Mouse (Mus musculus) limb, embryonic 10.5 days (tissue): ENCODE results near the gene Kif19a. TPM values are rescaled to one million over a fixed set of nuclear protein-coding genes. Genes with fewer than 3 reads are reported as not detected.

Experiments
- DNase-seq: peaks from one replicate; pipeline ENCODE4 v3.0.0-alpha.2; 2017; ENCODE audit warnings: low spot score
- H3K27ac ChIP-seq: fragments of 300-500 bp; sonication (generic); 2 replicates; pipeline ENCODE4 v1.5.1; 2016; ENCODE audit warnings: mild to moderate bottlenecking
- H3K27me3 ChIP-seq: fragments of 300-500 bp; sonication (generic); 2 replicates; pipeline ENCODE4 v1.6.1; 2016; ENCODE audit warnings: low read depth, mild to moderate bottlenecking; ENCODE audit not compliant: poor library complexity, severe bottlenecking
- H3K36me3 ChIP-seq: fragments of 300-500 bp; sonication (generic); 2 replicates; pipeline ENCODE4 v1.6.1; 2016; ENCODE audit warnings: mild to moderate bottlenecking, moderate library complexity
- H3K4me1 ChIP-seq: fragments of 300-500 bp; sonication (generic); 2 replicates; pipeline ENCODE4 v1.6.1; 2016
- H3K4me3 ChIP-seq: fragments of 300-500 bp; sonication (generic); 2 replicates; pipeline ENCODE4 v1.5.1; 2016; ENCODE audit warnings: mild to moderate bottlenecking, moderate library complexity
- H3K9me3 ChIP-seq: fragments of 300-500 bp; sonication (generic); replicated peaks from 2 replicates; pipeline ENCODE4 v1.6.1; 2016; ENCODE audit warnings: mild to moderate bottlenecking
- WGBS: fragments of 180-500 bp; shearing (Covaris S2); methylation state at CpG from one replicate; pipeline ENCODE4 v1.1.7; 2016; 5-methylcytosine and 5-hydroxymethylcytosine counted together
- polyA plus RNA-seq: library from polyadenylated mRNA; unstranded; fragments of >200 nt; fragmentation: Nextera tagmentation; extraction: Ambion mirVana; gene quantifications from 2 replicates; pipeline ENCODE4 v1.2.1, GENCODE M21; 2016

The Kif19a gene
- polyA plus RNA-seq, 1 experiment from 2014 or later = not detected

- 11% methylated on average over 30 of the region's 30 CpGs for WGBS
- H3K4me3 ChIP-seq = peak overlapping the region; percentile 31
- peaks cover 37% of the 10 kb centered on the region for H3K4me1 ChIP-seq
- no peaks in the 10 kb centered on the region for H3K36me3 ChIP-seq
- DNase-seq = peak; percentile 94
- H3K27ac ChIP-seq = no peak overlapping the region
- H3K9me3 ChIP-seq = no peaks in the 10 kb centered on the region
- H3K27me3 ChIP-seq = peaks cover 100% of the 10 kb centered on the region
These were observed 24.0 kb downstream of the Kif19a start for GRCm38 (mm10) chr11:114789061-114789714.

- no peaks in the 10 kb centered on the region for H3K9me3 ChIP-seq
- H3K27me3 ChIP-seq = peaks cover 100% of the 10 kb centered on the region
- H3K4me3 ChIP-seq = no peak overlapping the region
- no peaks in the 10 kb centered on the region for H3K36me3 ChIP-seq
- H3K4me1 ChIP-seq = peaks cover 37% of the 10 kb centered on the region
- no peak overlapping the region for H3K27ac ChIP-seq
- no peak for DNase-seq
- WGBS = 50% methylated on average over 9 of the region's 9 CpGs
These were observed 24.5 kb downstream of the Kif19a start for GRCm38 (mm10) chr11:114789716-114790115.

- Histone ChIP-seq H3K9me3 (no peaks in the 10 kb centered on the region), H3K4me1 (peaks cover 41% of the 10 kb centered on the region), H3K4me3 (no peak overlapping the region), H3K27me3 (peaks cover 100% of the 10 kb centered on the region), H3K27ac (no peak overlapping the region), H3K36me3 (no peaks in the 10 kb centered on the region)
- no peak for DNase-seq
- WGBS = 56% methylated on average over 12 of the region's 12 CpGs
These were observed 25.0 kb downstream of the Kif19a start for GRCm38 (mm10) chr11:114790171-114790570.

- no peak for DNase-seq
- WGBS = 13% methylated on average over 4 of the region's 4 CpGs
These were observed 25.7 kb downstream of the Kif19a start for GRCm38 (mm10) chr11:114790841-114791240.

DNA sequence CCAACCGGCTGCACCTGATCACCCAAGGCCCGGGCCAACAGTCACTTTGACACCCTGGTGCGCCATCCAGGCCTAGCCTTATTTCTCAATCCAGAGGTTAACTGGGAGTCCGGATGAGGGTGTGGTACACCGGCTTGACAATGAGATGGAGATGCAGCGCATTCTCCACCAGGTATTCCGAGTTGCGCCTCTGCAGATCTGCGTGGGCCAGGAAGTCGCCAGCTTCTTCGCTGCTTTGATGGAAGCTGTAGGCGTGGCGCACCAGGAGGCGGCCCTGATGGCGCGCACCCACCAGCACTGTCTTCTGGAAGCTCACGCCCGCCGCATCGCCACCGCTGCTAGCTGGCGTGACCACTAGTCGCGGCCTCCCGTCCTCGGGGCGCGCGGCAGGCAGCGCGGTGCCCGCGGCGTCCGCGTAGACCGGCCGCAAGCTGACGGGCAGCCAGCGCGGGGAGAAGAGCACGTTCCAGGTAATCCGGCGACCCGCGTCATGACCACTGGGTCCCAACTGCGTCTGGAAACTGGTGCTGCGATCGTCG, 26.2 kb downstream of the Kif19a start:
- Histone ChIP-seq H3K36me3 (no peaks in the 10 kb centered on the region), H3K4me3 (peak overlapping the region; percentile 54), H3K27ac (no peak overlapping the region), H3K4me1 (peaks cover 48% of the 10 kb centered on the region), H3K27me3 (peaks cover 100% of the 10 kb centered on the region), H3K9me3 (no peaks in the 10 kb centered on the region)
- no peak for DNase-seq
- WGBS = 3% methylated on average over 50 of the region's 50 CpGs

More at GRCm38 (mm10) chr11:114790841-114791240, 25.7 kb downstream of the Kif19a start:
- no peak overlapping the region for H3K27ac ChIP-seq
- H3K4me3 ChIP-seq = no peak overlapping the region
- no peaks in the 10 kb centered on the region for H3K36me3 ChIP-seq
- peaks cover 48% of the 10 kb centered on the region for H3K4me1 ChIP-seq
- peaks cover 100% of the 10 kb centered on the region for H3K27me3 ChIP-seq
- no peaks in the 10 kb centered on the region for H3K9me3 ChIP-seq

GRCm38 (mm10) chr11:114791891-114792411, 26.8 kb downstream of the Kif19a start:
- Histone ChIP-seq H3K4me3 (peak overlapping the region; percentile 54), H3K9me3 (no peaks in the 10 kb centered on the region), H3K4me1 (peaks cover 45% of the 10 kb centered on the region), H3K27ac (peak overlapping the region; percentile 27; the same call in 1 of the 2 replicates), H3K27me3 (peaks cover 100% of the 10 kb centered on the region), H3K36me3 (no peaks in the 10 kb centered on the region)
- peak; percentile 60 for DNase-seq
- under 1% methylated on average over 58 of the region's 59 CpGs for WGBS

DNA sequence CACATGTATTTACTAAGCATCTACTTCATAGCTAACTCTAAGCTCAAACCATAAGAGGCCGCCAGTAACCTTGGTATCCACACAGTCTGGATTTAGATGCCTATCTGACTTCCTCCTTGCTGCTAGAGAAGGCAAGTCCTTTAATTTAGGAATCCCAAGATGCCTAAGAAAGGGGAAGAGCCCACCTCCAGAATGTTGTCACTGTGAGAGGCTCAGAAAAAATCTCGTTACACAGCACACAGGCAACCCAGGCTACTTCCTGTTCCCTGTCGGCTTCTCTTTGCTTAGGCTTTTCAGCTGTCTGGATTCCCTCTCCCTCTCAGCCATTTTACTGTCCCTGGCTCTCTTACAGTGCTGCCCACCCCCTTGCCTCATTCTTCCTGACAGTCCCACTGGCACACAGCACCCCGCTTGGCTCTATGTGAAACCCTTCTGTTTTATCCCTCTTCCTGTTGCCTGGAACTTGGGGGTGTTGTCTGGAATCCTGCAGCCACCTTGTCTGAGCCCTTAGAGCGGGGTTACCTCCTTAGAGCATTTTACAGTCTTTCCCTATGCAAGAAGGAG, 27.8 kb downstream of the Kif19a start:
- whole genome bisulfite sequencing = 47% methylated on average over 5 of the region's 5 CpGs
- H3K9me3 ChIP-seq = no peaks in the 10 kb centered on the region
- peaks cover 94% of the 10 kb centered on the region for H3K27me3 ChIP-seq
- no peak overlapping the region for H3K27ac ChIP-seq
- DNase-seq = no peak
- no peak overlapping the region for H3K4me3 ChIP-seq
- H3K36me3 ChIP-seq = no peaks in the 10 kb centered on the region
- peaks cover 45% of the 10 kb centered on the region for H3K4me1 ChIP-seq

GRCm38 (mm10) chr11:114793868-114794545, 28.8 kb downstream of the Kif19a start:
- no peak for DNase-seq
- H3K4me1 ChIP-seq = peaks cover 43% of the 10 kb centered on the region
- no peak overlapping the region for H3K4me3 ChIP-seq
- H3K27ac ChIP-seq = no peak overlapping the region
- no peaks in the 10 kb centered on the region for H3K9me3 ChIP-seq
- 71% methylated on average over 19 of the region's 19 CpGs for WGBS
- H3K27me3 ChIP-seq = peaks cover 84% of the 10 kb centered on the region
- H3K36me3 ChIP-seq = no peaks in the 10 kb centered on the region

DNA sequence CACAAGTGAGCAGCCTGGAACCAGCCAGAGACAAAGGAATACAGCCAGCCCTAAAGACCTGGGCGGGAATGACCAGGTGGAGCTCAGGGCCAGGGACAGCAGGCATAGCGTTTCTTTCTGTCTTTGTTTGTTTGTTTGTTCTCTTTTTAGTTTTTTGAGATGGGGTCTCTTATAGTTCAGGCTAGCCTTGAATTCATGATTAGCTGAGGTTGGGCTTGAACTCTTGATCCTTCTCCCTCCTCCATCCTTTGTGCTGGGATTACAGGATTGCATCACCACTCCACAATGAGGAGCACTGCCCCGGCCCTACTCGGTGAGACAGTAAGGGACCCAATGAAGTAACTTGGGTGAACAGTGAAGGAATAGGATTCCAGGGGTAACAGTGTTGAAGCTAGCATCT, 29.5 kb downstream of the Kif19a start:
- 53% methylated on average over 4 of the region's 4 CpGs for WGBS
- Histone ChIP-seq H3K9me3 (no peaks in the 10 kb centered on the region), H3K4me3 (no peak overlapping the region), H3K27ac (no peak overlapping the region), H3K36me3 (no peaks in the 10 kb centered on the region), H3K4me1 (peaks cover 36% of the 10 kb centered on the region), H3K27me3 (peaks cover 77% of the 10 kb centered on the region)
- DNase-seq = no peak

DNA sequence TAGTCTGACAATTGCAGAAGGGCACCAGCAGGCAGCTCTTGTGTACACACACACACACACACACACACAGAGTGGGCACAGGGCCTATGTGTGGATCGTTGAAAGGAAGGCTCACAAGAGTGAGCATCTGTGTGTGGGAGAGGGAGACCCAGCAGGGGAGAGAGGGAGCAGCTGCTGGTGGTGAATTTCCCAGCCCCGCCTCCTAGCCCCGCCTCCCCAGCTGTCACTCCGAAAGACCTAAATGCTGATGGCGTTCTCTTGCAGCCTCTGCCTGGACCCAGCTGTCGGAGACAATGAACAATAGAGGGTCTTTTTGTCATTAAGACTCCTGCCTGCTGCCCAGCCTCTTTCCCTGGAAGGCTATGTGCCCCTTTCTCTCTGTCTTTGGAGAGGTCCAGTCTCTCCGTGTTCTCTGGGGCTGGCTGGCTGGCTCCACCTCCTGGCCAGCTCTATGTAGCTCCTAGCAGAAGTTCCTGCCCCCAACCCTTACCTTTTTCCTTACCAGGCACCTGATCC, 30.1 kb downstream of the Kif19a start:
- Histone ChIP-seq H3K27ac (peak overlapping the region; percentile 39; the same call in 1 of the 2 replicates), H3K36me3 (no peaks in the 10 kb centered on the region), H3K27me3 (peaks cover 71% of the 10 kb centered on the region), H3K9me3 (no peaks in the 10 kb centered on the region), H3K4me3 (peak overlapping the region; percentile 46), H3K4me1 (peaks cover 36% of the 10 kb centered on the region)
- WGBS = under 1% methylated on average over 7 of the region's 7 CpGs
- peak; percentile 56 for DNase-seq

- Histone ChIP-seq H3K27ac (peak within 1 kb of the TSS; percentile 39; the same call in 1 of the 2 replicates), H3K4me3 (peak within 1 kb of the TSS; percentile 46), H3K36me3 (no peaks in the 10 kb centered on the region), H3K27me3 (peaks cover 65% of the 10 kb centered on the region), H3K4me1 (peaks cover 36% of the 10 kb centered on the region), H3K9me3 (no peaks in the 10 kb centered on the region)
- DNase-seq = no peak
- WGBS = 4% methylated on average over 4 of the region's 4 CpGs
These were observed 30.7 kb downstream of the Kif19a start, which contains the start of gene Btbd17 for GRCm38 (mm10) chr11:114795848-114796322. Btbd17 (minus strand) TSS chr11:114795945.

DNA sequence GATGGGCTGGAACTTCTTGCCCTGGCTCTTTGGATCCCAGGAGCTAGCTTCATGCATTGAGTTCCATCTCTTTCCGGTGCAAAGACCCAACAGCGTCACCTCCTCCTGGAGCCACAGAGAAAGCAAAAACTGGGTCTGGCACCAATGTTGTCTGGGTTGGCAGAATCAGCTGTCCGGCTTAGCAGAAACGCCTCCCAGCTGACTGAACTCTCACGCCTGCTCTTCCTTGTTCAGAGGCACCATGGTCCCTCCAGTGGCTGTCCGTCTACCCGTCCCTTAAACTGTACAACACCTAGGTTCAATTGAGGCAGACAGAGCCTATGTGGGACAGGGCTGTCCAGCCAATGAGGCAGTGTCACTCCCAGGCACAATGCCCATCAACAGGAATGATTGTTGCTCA, 32.0 kb downstream of the Kif19a start:
- no peak overlapping the region for H3K4me3 ChIP-seq
- peaks cover 23% of the 10 kb centered on the region for H3K4me1 ChIP-seq
- WGBS = 90% methylated on average over 7 of the region's 7 CpGs
- no peak overlapping the region for H3K27ac ChIP-seq
- DNase-seq = no peak
- H3K9me3 ChIP-seq = no peaks in the 10 kb centered on the region
- peaks cover 53% of the 10 kb centered on the region for H3K27me3 ChIP-seq
- H3K36me3 ChIP-seq = no peaks in the 10 kb centered on the region
